Mouse (Mus musculus): ENCODE data around the gene Rabgap1l. TPM values are rescaled to one million over a fixed set of nuclear protein-coding genes. Genes with fewer than 3 reads are reported as not detected.

The Rabgap1l gene
- total and polyA plus RNA-seq, 2 experiments from 2014 or later: 34.1 to 110 TPM

DNA sequence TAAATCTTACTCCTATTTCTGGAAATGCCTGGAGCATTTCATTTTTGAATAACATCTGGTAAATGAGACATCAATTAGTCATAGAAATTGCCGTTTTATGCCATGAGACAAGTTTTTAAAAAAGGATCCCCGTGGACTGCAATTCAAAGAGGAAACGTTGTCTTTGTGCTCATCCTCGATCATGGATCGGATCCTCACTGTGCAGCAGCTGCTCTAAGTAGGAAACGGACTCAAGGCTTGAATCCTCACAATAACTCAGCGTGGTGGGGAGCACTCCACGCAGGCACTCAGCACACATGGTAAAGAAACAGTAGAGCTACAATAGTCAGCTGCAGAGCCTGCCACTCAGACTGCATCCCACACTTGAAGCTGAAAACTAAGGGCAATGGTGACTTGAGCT is 616.1 kb downstream of the Rabgap1l start:
- no peaks in the 10 kb centered on the region for H3K36me3 ChIP-seq (ENCODE audit: insufficient read depth, low read length)
- ATAC-seq (ENCODE audit: low FRiP score): no peak
- H3K27me3 ChIP-seq (ENCODE audit: insufficient read depth, low read length): no peaks in the 10 kb centered on the region
- peak; percentile 10 for DNase-seq (ENCODE audit: low spot score)
- 40% methylated on average over 8 of the region's 8 CpGs for WGBS
- H3K4me2 ChIP-seq (ENCODE audit: low read depth, low read length, poor library complexity, severe bottlenecking): no peak overlapping the region
- no peak overlapping the region for H3K4me3 ChIP-seq (ENCODE audit: low read depth, low read length)
- no peaks in the 10 kb centered on the region for H3K9me3 ChIP-seq (ENCODE audit: low read length)
- TF ChIP-seq CTCF (IDR thresholded peaks at IDR 0.05): no peak
- no peak overlapping the region for H3K9ac ChIP-seq (replicated peaks; ENCODE audit: low read length, poor library complexity, severe bottlenecking)
- H3K4me1 ChIP-seq (ENCODE audit: insufficient read depth, low read length): no peaks in the 10 kb centered on the region
- H3K27ac ChIP-seq (ENCODE audit: low read depth, low read length): no peak overlapping the region

MicroRNAs within 50 kb of the gene (microRNA counts, 519-probe panel; counts per million panel counts)
- microRNA mmu-miR-1927: 528 counts per million, percentile 58 among the panel's probes with 10 or more counts

Small RNAs within 50 kb of the gene (microRNA-seq; reads per million reads assigned to microRNA genes)
- gene Mir1927 (ENCODE audit: borderline number of aligned reads): 9.4 reads per million, percentile 20 among the genes with 10 or more reads in this experiment

Other genes with a start within 250 kb of the Rabgap1l start
- 19.0 and 26.4 TPM in 2 replicates for gene Rc3h1, start 113.2 kb upstream of the Rabgap1l start, total RNA-seq (2014; rRNA removed)
- 4.3 and 5.9 TPM in 2 replicates for gene Rc3h1, start 113.2 kb upstream of the Rabgap1l start, polyA plus RNA-seq (2015; fragmentation: Nextera tagmentation; extraction: Ambion mirVana)
- gene Serpinc1, start 185.4 kb upstream of the Rabgap1l start, total RNA-seq (2014; rRNA removed): 0.05 TPM in 1 of 2 replicates, not detected in the other
- gene Serpinc1, start 185.4 kb upstream of the Rabgap1l start, polyA plus RNA-seq (2015; fragmentation: Nextera tagmentation; extraction: Ambion mirVana): 3.1 and 3.4 TPM in 2 replicates
- 35.5 and 55.6 TPM in 2 replicates for gene Zbtb37, start 241.6 kb upstream of the Rabgap1l start, total RNA-seq (2014; rRNA removed)
- 8.5 and 12.7 TPM in 2 replicates for gene Zbtb37, start 241.6 kb upstream of the Rabgap1l start, polyA plus RNA-seq (2015; fragmentation: Nextera tagmentation; extraction: Ambion mirVana)